Mouse (Mus musculus): ENCODE data around the gene Cul3. TPM values are rescaled to one million over a fixed set of nuclear protein-coding genes. Genes with fewer than 3 reads are reported as not detected.

Gene Cul3
- polyA plus RNA-seq, 1 experiment from 2014 or later = 43.2 TPM

GRCm38 (mm10) chr1:80325761-80326160, 14.5 kb downstream of the Cul3 start:
- H3K9me3 ChIP-seq (replicated peaks; ENCODE audit: low read length) = no peaks in the 10 kb centered on the region
- no peaks in the 10 kb centered on the region for H3K27me3 ChIP-seq (ENCODE audit: insufficient read depth, low read length)
- no peak overlapping the region for H3K9ac ChIP-seq (ENCODE audit: low read depth, low read length)
- H3K36me3 ChIP-seq (ENCODE audit: insufficient read depth, low read length) = no peaks in the 10 kb centered on the region
- 85% methylated on average over 2 of the region's 2 CpGs for WGBS
- H3K4me2 ChIP-seq (ENCODE audit: low read length) = no peak overlapping the region
- TF ChIP-seq CTCF (IDR thresholded peaks at IDR 0.05; ENCODE audit: low read depth) = no peak
- H3K4me1 ChIP-seq (replicated peaks; ENCODE audit: insufficient read depth, low read length) = no peaks in the 10 kb centered on the region
- DNase-seq (ENCODE audit: low spot score) (no peak), ATAC-seq (replicated peaks; ENCODE audit: low FRiP score, low read depth) (no peak)
- no peak overlapping the region for H3K27ac ChIP-seq
- H3K4me3 ChIP-seq (replicated peaks; ENCODE audit: low read depth, low read length) = no peak overlapping the region

- Histone ChIP-seq H3K4me1 (replicated peaks; ENCODE audit: insufficient read depth, low read length) (no peaks in the 10 kb centered on the region), H3K9ac (ENCODE audit: low read depth, low read length) (no peak overlapping the region), H3K9me3 (replicated peaks; ENCODE audit: low read length) (no peaks in the 10 kb centered on the region), H3K4me3 (replicated peaks; ENCODE audit: low read depth, low read length) (no peak overlapping the region), H3K27me3 (ENCODE audit: insufficient read depth, low read length) (no peaks in the 10 kb centered on the region), H3K4me2 (ENCODE audit: low read length) (no peak overlapping the region), H3K27ac (no peak overlapping the region), H3K36me3 (ENCODE audit: insufficient read depth, low read length) (no peaks in the 10 kb centered on the region)
- DNase-seq (ENCODE audit: low spot score) (no peak), ATAC-seq (replicated peaks; ENCODE audit: low FRiP score, low read depth) (no peak)
- no peak for TF ChIP-seq CTCF (IDR thresholded peaks at IDR 0.05; ENCODE audit: low read depth)
These were observed 15.9 kb downstream of the Cul3 start for GRCm38 (mm10) chr1:80324370-80324769.

GRCm38 (mm10) chr1:80315533-80316045, 24.7 kb downstream of the Cul3 start:
- Histone ChIP-seq H3K4me2 (ENCODE audit: low read length) (no peak overlapping the region), H3K36me3 (ENCODE audit: insufficient read depth, low read length) (no peaks in the 10 kb centered on the region), H3K27ac (no peak overlapping the region), H3K4me3 (replicated peaks; ENCODE audit: low read depth, low read length) (no peak overlapping the region), H3K27me3 (ENCODE audit: insufficient read depth, low read length) (no peaks in the 10 kb centered on the region), H3K9me3 (replicated peaks; ENCODE audit: low read length) (no peaks in the 10 kb centered on the region), H3K9ac (ENCODE audit: low read depth, low read length) (no peak overlapping the region), H3K4me1 (replicated peaks; ENCODE audit: insufficient read depth, low read length) (no peaks in the 10 kb centered on the region)
- DNase-seq (ENCODE audit: low spot score) = no peak
- no peak for ATAC-seq (replicated peaks; ENCODE audit: low FRiP score, low read depth)
- 90% methylated on average over 3 of the region's 3 CpGs for WGBS
- TF ChIP-seq CTCF (IDR thresholded peaks at IDR 0.05; ENCODE audit: low read depth) = no peak

- no peak for ATAC-seq (replicated peaks; ENCODE audit: low FRiP score, low read depth)
- no peaks in the 10 kb centered on the region for H3K36me3 ChIP-seq (ENCODE audit: insufficient read depth, low read length)
- H3K4me1 ChIP-seq (replicated peaks; ENCODE audit: insufficient read depth, low read length) = no peaks in the 10 kb centered on the region; the same call in 1 of the 2 replicates
- TF ChIP-seq CTCF (IDR thresholded peaks at IDR 0.05; ENCODE audit: low read depth) = no peak
- H3K4me2 ChIP-seq (ENCODE audit: low read length) = no peak overlapping the region
- WGBS = 71% methylated on average over 4 of the region's 4 CpGs
- DNase-seq (ENCODE audit: low spot score) = no peak
- no peak overlapping the region for H3K9ac ChIP-seq (ENCODE audit: low read depth, low read length)
- H3K9me3 ChIP-seq (replicated peaks; ENCODE audit: low read length) = no peaks in the 10 kb centered on the region
- H3K27ac ChIP-seq = no peak overlapping the region
- no peak overlapping the region for H3K4me3 ChIP-seq (replicated peaks; ENCODE audit: low read depth, low read length)
- no peaks in the 10 kb centered on the region for H3K27me3 ChIP-seq (ENCODE audit: insufficient read depth, low read length)
These were observed 47.0 kb downstream of the Cul3 start for GRCm38 (mm10) chr1:80293307-80293706.

GRCm38 (mm10) chr1:80278731-80279130, 61.5 kb downstream of the Cul3 start:
- 87% methylated on average over 1 of the region's 1 CpGs for WGBS
- peaks cover 21% of the 10 kb centered on the region for H3K36me3 ChIP-seq (ENCODE audit: insufficient read depth, low read length)
- no peak for ATAC-seq (replicated peaks; ENCODE audit: low FRiP score, low read depth)

GRCm38 (mm10) chr1:80260443-80260842, 79.8 kb downstream of the Cul3 start:
- Histone ChIP-seq H3K4me3 (replicated peaks; ENCODE audit: low read depth, low read length) (no peak overlapping the region), H3K4me2 (ENCODE audit: low read length) (no peak overlapping the region), H3K27ac (no peak overlapping the region), H3K9ac (ENCODE audit: low read depth, low read length) (no peak overlapping the region), H3K27me3 (ENCODE audit: insufficient read depth, low read length) (no peaks in the 10 kb centered on the region), H3K4me1 (replicated peaks; ENCODE audit: insufficient read depth, low read length) (no peaks in the 10 kb centered on the region), H3K9me3 (replicated peaks; ENCODE audit: low read length) (no peaks in the 10 kb centered on the region), H3K36me3 (ENCODE audit: insufficient read depth, low read length) (no peaks in the 10 kb centered on the region)
- no peak for TF ChIP-seq CTCF (IDR thresholded peaks at IDR 0.05; ENCODE audit: low read depth)
- ATAC-seq (replicated peaks; ENCODE audit: low FRiP score, low read depth) (no peak), DNase-seq (ENCODE audit: low spot score) (no peak)
- 79% methylated on average over 1 of the region's 1 CpGs for WGBS

More at GRCm38 (mm10) chr1:80278731-80279130, 61.5 kb downstream of the Cul3 start:
- Histone ChIP-seq H3K9ac (ENCODE audit: low read depth, low read length) (no peak overlapping the region), H3K4me1 (replicated peaks; ENCODE audit: insufficient read depth, low read length) (no peaks in the 10 kb centered on the region), H3K9me3 (replicated peaks; ENCODE audit: low read length) (no peaks in the 10 kb centered on the region), H3K4me2 (ENCODE audit: low read length) (no peak overlapping the region), H3K27me3 (ENCODE audit: insufficient read depth, low read length) (no peaks in the 10 kb centered on the region), H3K4me3 (replicated peaks; ENCODE audit: low read depth, low read length) (no peak overlapping the region), H3K27ac (no peak overlapping the region)
- DNase-seq (ENCODE audit: low spot score) = no peak
- TF ChIP-seq CTCF (IDR thresholded peaks at IDR 0.05; ENCODE audit: low read depth) = no peak

- H3K9ac ChIP-seq (ENCODE audit: low read depth, low read length) = no peak overlapping the region
- H3K4me1 ChIP-seq (replicated peaks; ENCODE audit: insufficient read depth, low read length) = no peaks in the 10 kb centered on the region
- TF ChIP-seq CTCF (IDR thresholded peaks at IDR 0.05; ENCODE audit: low read depth) = no peak
- H3K9me3 ChIP-seq (replicated peaks; ENCODE audit: low read length) = no peaks in the 10 kb centered on the region
- H3K4me3 ChIP-seq (replicated peaks; ENCODE audit: low read depth, low read length) = no peak overlapping the region
- DNase-seq (ENCODE audit: low spot score) (peak; percentile 35), ATAC-seq (replicated peaks; ENCODE audit: low FRiP score, low read depth) (peak; percentile 79)
- no peaks in the 10 kb centered on the region for H3K27me3 ChIP-seq (ENCODE audit: insufficient read depth, low read length)
- WGBS = 27% methylated on average over 4 of the region's 4 CpGs
- no peaks in the 10 kb centered on the region for H3K36me3 ChIP-seq (ENCODE audit: insufficient read depth, low read length)
- H3K27ac ChIP-seq = no peak overlapping the region
- H3K4me2 ChIP-seq (ENCODE audit: low read length) = no peak overlapping the region
These were observed 81.6 kb downstream of the Cul3 start for GRCm38 (mm10) chr1:80258632-80259031.
